Mouse (Mus musculus) CH12.LX (cell line): ENCODE measurements around the gene Hgd. TPM values are rescaled to one million over a fixed set of nuclear protein-coding genes. Genes with fewer than 3 reads are reported as not detected.

ENCODE experiments used
- DNase-seq: peaks from one replicate; pipeline ENCODE4 v3.0.0-alpha.2; 2013; ENCODE audit errors: extremely low read depth
- H3K27ac ChIP-seq: 2 replicates; pipeline ENCODE4 v1.5.1; 2012; ENCODE audit warnings: low read depth, mild to moderate bottlenecking, control low read depth, moderate library complexity; ENCODE audit not compliant: insufficient read depth
- H3K27me3 ChIP-seq: replicated peaks from 2 replicates; pipeline ENCODE3; 2012; ENCODE audit warnings: inconsistent platforms
- H3K36me3 ChIP-seq, 2 experiments: replicated peaks in 1 of 2; 2 replicates each; pipeline versions ENCODE3 to v1.6.1; 2012; ENCODE audit warnings: inconsistent platforms in 1 of 2, low read length in 1 of 2, mild to moderate bottlenecking in 1 of 2, mixed read lengths in 1 of 2, moderate library complexity in 1 of 2; ENCODE audit not compliant: control insufficient read depth in 1 of 2, insufficient read depth in 1 of 2
- H3K4me1 ChIP-seq, 2 experiments: 2 replicates each; pipeline ENCODE4 v1.6.1; 2012; ENCODE audit warnings: inconsistent platforms in 1 of 2, moderate library complexity in 1 of 2; ENCODE audit not compliant: insufficient read depth in 2 of 2, control insufficient read depth in 1 of 2
- H3K4me2 ChIP-seq: 2 replicates; pipeline ENCODE4 v1.6.1; 2012; ENCODE audit warnings: low read depth, mild to moderate bottlenecking, control low read depth; ENCODE audit not compliant: poor library complexity, insufficient read depth, severe bottlenecking
- H3K4me3 ChIP-seq, 3 experiments: fragments of 150-350 bp in 1 of 3; sonication (generic) in 1 of 3; replicated peaks in 1 of 3; 2 replicates each; pipeline versions ENCODE3 to v1.5.1; 2011 to 2012; ENCODE audit warnings: low read depth in 2 of 3, low read length in 2 of 3, mild to moderate bottlenecking in 2 of 3, moderate library complexity in 2 of 3, control low read depth in 1 of 3, improper control_type of control experiment in 1 of 3, inconsistent platforms in 1 of 3, mixed read lengths in 1 of 3; ENCODE audit not compliant: poor library complexity in 1 of 3
- H3K79me2 ChIP-seq: replicated peaks from 2 replicates; pipeline ENCODE4 v1.6.1; 2012; ENCODE audit warnings: mild to moderate bottlenecking, moderate library complexity; ENCODE audit not compliant: control insufficient read depth, poor library complexity, insufficient read depth, severe bottlenecking; ENCODE audit errors: extremely low read depth
- H3K9ac ChIP-seq: 2 replicates; pipeline ENCODE4 v1.6.1; 2012; ENCODE audit warnings: low read depth, mild to moderate bottlenecking, control low read depth, moderate library complexity; ENCODE audit not compliant: insufficient read depth
- H3K9me3 ChIP-seq: replicated peaks from 2 replicates; pipeline ENCODE3; 2012; ENCODE audit warnings: low read length, inconsistent platforms, mixed read lengths
- BHLHE40 ChIP-seq: IDR thresholded peaks from 2 replicates; pipeline ENCODE4 v1.6.1; 2011; ENCODE audit warnings: mild to moderate bottlenecking, low read depth, low read length, improper control_type of control experiment
- CHD1 ChIP-seq: IDR thresholded peaks from 2 replicates; pipeline ENCODE4 v1.6.1; 2012; ENCODE audit warnings: low read depth, low read length, improper control_type of control experiment, inconsistent platforms
- CHD2 ChIP-seq: IDR thresholded peaks from 2 replicates; pipeline ENCODE4 v1.6.1; 2011; ENCODE audit warnings: low read length, improper control_type of control experiment
- CTCF ChIP-seq, 2 experiments: IDR thresholded peaks in 1 of 2; conservative IDR thresholded peaks in 1 of 2; 2 replicates each; pipeline ENCODE4 v1.5.1; 2011 to 2012; ENCODE audit warnings: low read depth in 2 of 2, low read length in 2 of 2, improper control_type of control experiment in 1 of 2, inconsistent platforms in 1 of 2, mild to moderate bottlenecking in 1 of 2, moderate library complexity in 1 of 2
- ELF1 ChIP-seq: IDR thresholded peaks from 2 replicates; pipeline ENCODE4 v1.6.1; 2014; ENCODE audit warnings: low read depth, mild to moderate bottlenecking, inconsistent platforms, low read length, improper control_type of control experiment
- EP300 ChIP-seq: IDR thresholded peaks from 2 replicates; pipeline ENCODE4 v1.6.1; 2011; ENCODE audit warnings: low read length, improper control_type of control experiment
- ETS1 ChIP-seq: conservative IDR thresholded peaks from 2 replicates; pipeline ENCODE4 v1.6.1; 2012; ENCODE audit warnings: low read depth, mild to moderate bottlenecking, inconsistent platforms, low read length, improper control_type of control experiment, moderate library complexity
- JUN ChIP-seq: IDR thresholded peaks from 2 replicates; pipeline ENCODE4 v1.6.1; 2011; ENCODE audit warnings: low read depth, mild to moderate bottlenecking, low read length, improper control_type of control experiment, moderate library complexity; ENCODE audit not compliant: insufficient read depth
- JUND ChIP-seq: conservative IDR thresholded peaks from 2 replicates; pipeline ENCODE4 v1.6.1; 2011; ENCODE audit warnings: low read depth, low read length, improper control_type of control experiment
- KAT2A ChIP-seq: IDR thresholded peaks from 2 replicates; pipeline ENCODE4 v1.6.1; 2012; ENCODE audit warnings: low read length, improper control_type of control experiment, inconsistent platforms; ENCODE audit not compliant: insufficient replicate concordance
- MAX ChIP-seq: IDR thresholded peaks from 2 replicates; pipeline ENCODE4 v1.6.1; 2011; ENCODE audit warnings: low read length, improper control_type of control experiment
- MEF2A ChIP-seq: IDR thresholded peaks from 2 replicates; pipeline ENCODE4 v1.6.1; 2014; ENCODE audit warnings: low read depth, mild to moderate bottlenecking, inconsistent platforms, low read length, improper control_type of control experiment, borderline replicate concordance
- MXI1 ChIP-seq: IDR thresholded peaks from 2 replicates; pipeline ENCODE4 v1.6.1; 2011; ENCODE audit warnings: mild to moderate bottlenecking, low read depth, low read length, improper control_type of control experiment
- MYC ChIP-seq: IDR thresholded peaks from 2 replicates; pipeline ENCODE4 v1.6.1; 2011; ENCODE audit warnings: low read depth, mild to moderate bottlenecking, improper control_type of control experiment, low read length
- NELFE ChIP-seq: IDR thresholded peaks from 2 replicates; pipeline ENCODE4 v1.6.1; 2011; ENCODE audit warnings: low read depth, low read length, improper control_type of control experiment
- NRF1 ChIP-seq: IDR thresholded peaks from 2 replicates; pipeline ENCODE4 v1.6.1; 2014; ENCODE audit warnings: low read depth, mild to moderate bottlenecking, inconsistent platforms, low read length, improper control_type of control experiment, moderate library complexity
- POLR2A ChIP-seq: IDR thresholded peaks from 2 replicates; pipeline ENCODE4 v1.6.1; 2011; ENCODE audit warnings: low read depth, mild to moderate bottlenecking, improper control_type of control experiment, low read length
- RCOR1 ChIP-seq: conservative IDR thresholded peaks from 2 replicates; pipeline ENCODE4 v1.6.1; 2012; ENCODE audit warnings: low read depth, mild to moderate bottlenecking, inconsistent platforms, low read length, improper control_type of control experiment
- SIN3A ChIP-seq: IDR thresholded peaks from 2 replicates; pipeline ENCODE4 v1.6.1; 2012; ENCODE audit warnings: low read length, improper control_type of control experiment, inconsistent platforms
- SMC3 ChIP-seq: IDR thresholded peaks from 2 replicates; pipeline ENCODE4 v1.6.1; 2011; ENCODE audit warnings: low read depth, low read length, improper control_type of control experiment
- TBP ChIP-seq: conservative IDR thresholded peaks from 2 replicates; pipeline ENCODE4 v1.6.1; 2011; ENCODE audit warnings: low read depth, low read length, improper control_type of control experiment
- TCF12 ChIP-seq: IDR thresholded peaks from 2 replicates; pipeline ENCODE4 v1.6.1; 2014; ENCODE audit warnings: low read depth, mild to moderate bottlenecking, inconsistent platforms, low read length, improper control_type of control experiment
- USF1 ChIP-seq: IDR thresholded peaks from 2 replicates; pipeline ENCODE4 v1.6.1; 2014; ENCODE audit warnings: low read depth, mild to moderate bottlenecking, inconsistent platforms, low read length, improper control_type of control experiment
- USF2 ChIP-seq: conservative IDR thresholded peaks from 2 replicates; pipeline ENCODE4 v1.6.1; 2011; ENCODE audit warnings: low read depth, low read length, improper control_type of control experiment
- ZC3H11A ChIP-seq: IDR thresholded peaks from 2 replicates; pipeline ENCODE4 v1.6.1; 2012; ENCODE audit warnings: low read depth, mild to moderate bottlenecking, inconsistent platforms, low read length, improper control_type of control experiment
- ZKSCAN1 ChIP-seq: IDR thresholded peaks from 2 replicates; pipeline ENCODE4 v1.6.1; 2012; ENCODE audit warnings: low read depth, inconsistent platforms, low read length, improper control_type of control experiment, borderline replicate concordance
- ZMIZ1 ChIP-seq: IDR thresholded peaks from 2 replicates; pipeline ENCODE4 v1.6.1; 2012; ENCODE audit warnings: low read depth, mild to moderate bottlenecking, inconsistent platforms, low read length, improper control_type of control experiment
- ZNF384 ChIP-seq: IDR thresholded peaks from 2 replicates; pipeline ENCODE4 v1.6.1; 2012; ENCODE audit warnings: low read depth, low read length, improper control_type of control experiment, inconsistent platforms
- dilution Hi-C: fragments of 300-500 bp; cut with MboI; formaldehyde crosslinking; loops from 2 replicates; pipeline ENCODE4 v1.14.3; 2020; ENCODE audit warnings: low sequenced_read_pairs; ENCODE audit not compliant: extremely low pct_unique_long_range_greater_than_20kb, extremely low pct_ligation_motif_present
- in situ Hi-C: fragments of 300-500 bp; cut with MboI; formaldehyde crosslinking; loops from 3 replicates; pipeline ENCODE4 v1.14.3; 2019; ENCODE audit warnings: low sequenced_read_pairs, low pct_ligation_motif_present, low pct_unique_long_range_greater_than_20kb, mixed read lengths
- polyA plus RNA-seq: library from polyadenylated mRNA; unstranded; fragments of >175 nt; gene quantifications from 2 replicates; pipeline ENCODE4 v1.2.1, GENCODE M21; 2012; ENCODE audit warnings: low read depth; ENCODE audit not compliant: insufficient read length
- total RNA-seq, 2 experiments: library from RNA; depleted of rRNA; stranded (reverse); fragments of 300-350 nt in 1 of 2; fragments of >200 nt in 1 of 2; gene quantifications; 2 replicates each; pipeline ENCODE4 v1.2.3; 2012 to 2014

Hgd gene
- total and polyA plus RNA-seq, 3 experiments, result not detected

DNA sequence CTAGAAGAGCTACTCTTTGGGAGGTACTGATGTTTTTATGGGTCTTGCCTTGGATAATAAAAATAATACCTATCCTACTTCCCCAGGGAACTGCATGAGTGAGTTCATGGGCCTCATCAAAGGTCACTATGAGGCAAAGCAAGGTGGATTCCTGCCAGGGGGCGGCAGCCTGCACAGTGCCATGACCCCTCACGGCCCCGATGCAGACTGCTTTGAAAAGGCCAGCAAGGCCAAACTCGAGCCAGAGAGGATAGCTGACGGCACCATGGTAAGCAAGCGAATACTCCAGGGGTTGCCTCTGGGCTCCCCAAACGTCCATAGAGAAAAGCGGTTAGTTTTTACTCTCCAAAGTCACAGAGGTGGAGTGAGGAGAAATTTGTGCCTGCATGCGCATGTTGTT lies 48.4 kb downstream of the Hgd start:
- H3K36me3 ChIP-seq, result no peaks in the 10 kb centered on the region
- no peaks in the 10 kb centered on the region for H3K9me3 ChIP-seq
- H3K79me2 ChIP-seq, result no peaks in the 10 kb centered on the region
- no peak overlapping the region for H3K9ac ChIP-seq
- H3K4me2 ChIP-seq, result no peak overlapping the region
- no peak overlapping the region for H3K4me3 ChIP-seq
- H3K4me1 ChIP-seq, result 0 out of 4 replicates have a peak, but pooled peaks cover 0 to 4% of the 10 kb centered on the region in 2 experiments
- DNase-seq, result no peak
- no peak overlapping the region for H3K27ac ChIP-seq
- TF ChIP-seq CTCF (conservative IDR thresholded peaks at IDR 0.05 in 1 of 2, IDR thresholded peaks at IDR 0.05 in 1 of 2; ENCODE audit: low read depth in 2 of 2, low read length in 2 of 2) (no peak), MAX (no peak), MXI1 (no peak), ZNF384 (no peak), SIN3A (no peak), TBP (no peak), JUN (no peak), ZMIZ1 (no peak), KAT2A (no peak), CHD1 (no peak), MYC (no peak), EP300 (no peak), NRF1 (no peak), ZC3H11A (no peak), MEF2A (no peak), BHLHE40 (no peak), JUND (no peak)
- in situ Hi-C loops, result no loop called here
- peaks cover 3% of the 10 kb centered on the region for H3K27me3 ChIP-seq
- dilution Hi-C loops, result no loop called here

DNA sequence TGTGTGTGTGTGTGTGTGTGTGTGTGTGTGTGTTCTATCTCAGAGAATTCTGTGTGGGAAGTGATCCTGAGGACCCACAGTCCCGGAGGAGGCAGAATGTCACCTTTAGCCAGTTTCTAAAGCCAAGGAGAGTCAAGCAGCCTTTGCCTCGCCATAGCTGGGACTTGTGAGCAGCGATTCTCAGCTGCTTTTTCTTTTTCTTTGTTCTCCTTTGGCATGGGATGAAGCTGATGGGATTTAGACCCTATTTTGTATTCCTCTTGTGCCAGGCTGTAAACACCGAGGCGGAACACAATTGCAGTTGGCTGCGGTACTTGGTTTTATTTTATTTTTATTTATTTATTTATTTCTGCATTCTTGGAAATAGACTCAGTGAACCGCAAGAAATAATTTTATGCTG lies 49.1 kb downstream of the Hgd start:
- in situ Hi-C loops (no loop called here), dilution Hi-C loops (no loop called here)
- Histone ChIP-seq H3K4me2 (no peak overlapping the region), H3K27me3 (no peaks in the 10 kb centered on the region), H3K4me1 (0 out of 4 replicates have a peak, but pooled peaks cover 3 to 4% of the 10 kb centered on the region in 2 experiments), H3K27ac (no peak overlapping the region), H3K36me3 (no peaks in the 10 kb centered on the region), H3K79me2 (no peaks in the 10 kb centered on the region), H3K9ac (no peak overlapping the region), H3K9me3 (no peaks in the 10 kb centered on the region), H3K4me3 (no peak overlapping the region)
- no peak for DNase-seq
- TF ChIP-seq USF1 (no peak), MXI1 (no peak), ELF1 (no peak), CHD2 (no peak), ETS1 (no peak), RCOR1 (no peak), MYC (no peak), NELFE (no peak), ZKSCAN1 (no peak), TCF12 (no peak), USF2 (no peak), SMC3 (no peak), POLR2A (no peak)
